Mouse (Mus musculus): ENCODE results near the gene Add1.

Add1 gene

GRCm38 (mm10) chr5:34609966-34610365 is 36.5 kb downstream of the Add1 start:
- CTCF ChIA-PET: interaction anchor here in 2 of 4 experiments (0.7 to 0.9 kb wide), 3 partner anchors 38 to 1412 kb away, joined by 3 read pairs; no protein-coding TSS in a partner anchor
- POLR2A ChIA-PET: interaction anchor here in 2 of 4 experiments (0.9 to 2.5 kb wide), 6 partner anchors 11 to 71 kb away, joined by 3 to 8 read pairs (median 4); partner anchors contain the start of genes Add1 (in 2 of the 2) and Mfsd10 (in 1 of the 2)

GRCm38 (mm10) chr5:34632996-34633395 is 59.5 kb downstream of the Add1 start:
- CTCF ChIA-PET: interaction anchor here in 3 of 4 experiments (0.6 to 1.7 kb wide), 6 partner anchors 10 to 425 kb away, joined by 3 to 9 read pairs (median 4); partner anchors contain the start of gene Nop14 (in 1 of the 3)
- POLR2A ChIA-PET: interaction anchor here in 3 of 4 experiments (0.7 to 11.9 kb wide), 24 partner anchors 7 to 297 kb away, joined by 3 to 197 read pairs (median 5); partner anchors contain the start of genes Grk4 (in 3 of the 3), Nop14 (in 3 of the 3), Add1 (in 2 of the 3) and Tnip2 (in 2 of the 3)

GRCm38 (mm10) chr5:34633641-34634040 is 60.2 kb downstream of the Add1 start:
- POLR2A ChIA-PET: interaction anchor here in 3 of 4 experiments (0.5 to 11.9 kb wide), 37 partner anchors 8 to 458 kb away, joined by 3 to 197 read pairs (median 4); partner anchors contain the start of genes Add1 (in 3 of the 3), Grk4 (in 3 of the 3), Nop14 (in 3 of the 3) and Tnip2 (in 2 of the 3)
- CTCF ChIA-PET: interaction anchor here (0.6 to 4.5 kb wide), 13 partner anchors 9 to 728 kb away, joined by 3 to 15 read pairs (median 5); partner anchors contain the start of genes Nop14 (in 3 of the 4) and Grk4 (in 2 of the 4)

- ChIA-PET POLR2A (interaction anchor here (0.8 to 11.9 kb wide), 20 partner anchors 8 to 298 kb away, joined by 3 to 197 read pairs (median 9); partner anchors contain the start of genes Add1 (in 2 of the 4), Grk4 (in 2 of the 4), Nop14 (in 2 of the 4) and Fam193a (in 1 of the 4)), CTCF (interaction anchor here in 2 of 4 experiments (1.0 to 4.6 kb wide), 6 partner anchors 13 to 727 kb away, joined by 3 to 41 read pairs (median 10); partner anchors contain the start of genes Grk4 (in 2 of the 2) and Nop14 (in 2 of the 2))
These were observed 61.4 kb downstream of the Add1 start for GRCm38 (mm10) chr5:34634746-34635400.

GRCm38 (mm10) chr5:34635665-34636192 is 62.3 kb downstream of the Add1 start:
- ChIA-PET POLR2A (interaction anchor here (0.6 to 11.9 kb wide), 96 partner anchors 9 to 984 kb away, joined by 3 to 197 read pairs (median 7); partner anchors contain the start of genes Grk4 (in 4 of the 4), Nop14 (in 4 of the 4), Add1 (in 3 of the 4) and Rnf4 (in 3 of the 4)), CTCF (interaction anchor here (0.6 to 4.6 kb wide), 24 partner anchors 9 to 428 kb away, joined by 3 to 41 read pairs (median 6); partner anchors contain the start of genes Grk4 (in 3 of the 4), Nop14 (in 3 of the 4), Tnip2 (in 2 of the 4) and Add1 (in 1 of the 4))

GRCm38 (mm10) chr5:34636481-34637287 is 63.2 kb downstream of the Add1 start, which contains the start of gene Mfsd10:
Gene Mfsd10, minus strand, starts transcription at chr5:34637212.
- CTCF ChIA-PET: interaction anchor here (0.6 to 4.6 kb wide), 30 partner anchors 9 to 429 kb away, joined by 3 to 41 read pairs (median 4); partner anchors contain the start of genes Grk4 (in 3 of the 4), Nop14 (in 3 of the 4), Tnip2 (in 2 of the 4) and Add1 (in 1 of the 4)
- POLR2A ChIA-PET: interaction anchor here (0.6 to 11.9 kb wide), 118 partner anchors 9 to 985 kb away, joined by 3 to 197 read pairs (median 6); partner anchors contain the start of genes Grk4 (in 4 of the 4), Nop14 (in 4 of the 4), Add1 (in 3 of the 4) and Rnf4 (in 3 of the 4)

GRCm38 (mm10) chr5:34637591-34638156 is 64.2 kb downstream of the Add1 start:
- ChIA-PET POLR2A (interaction anchor here (0.5 to 11.9 kb wide), 51 partner anchors 9 to 758 kb away, joined by 3 to 197 read pairs (median 10); partner anchors contain the start of genes Grk4 (in 4 of the 4), Nop14 (in 4 of the 4), Rnf4 (in 3 of the 4) and Add1 (in 2 of the 4)), CTCF (interaction anchor here (0.5 to 4.6 kb wide), 12 partner anchors 8 to 124 kb away, joined by 3 to 41 read pairs (median 8); partner anchors contain the start of genes Grk4 (in 1 of the 4), Nop14 (in 1 of the 4) and Tnip2 (in 1 of the 4))

- ChIA-PET CTCF (interaction anchor here in 3 of 4 experiments (0.7 to 5.7 kb wide), 11 partner anchors 10 to 454 kb away, joined by 3 to 46 read pairs (median 5); partner anchors contain the start of genes Grk4 (in 2 of the 3), Nop14 (in 2 of the 3) and Mxd4 (in 1 of the 3)), POLR2A (interaction anchor here in 3 of 4 experiments (0.6 to 11.9 kb wide), 13 partner anchors 8 to 389 kb away, joined by 3 to 197 read pairs (median 4); partner anchors contain the start of genes Grk4 (in 2 of the 3), Nop14 (in 2 of the 3), Tnip2 (in 2 of the 3) and Add1 (in 1 of the 3))
These were observed 68.5 kb downstream of the Add1 start for GRCm38 (mm10) chr5:34641991-34642390.

GRCm38 (mm10) chr5:34642932-34643331 is 69.5 kb downstream of the Add1 start:
- POLR2A ChIA-PET: interaction anchor here in 3 of 4 experiments (0.6 to 11.9 kb wide), 17 partner anchors 9 to 129 kb away, joined by 3 to 197 read pairs (median 4); partner anchors contain the start of genes Grk4 (in 3 of the 3), Nop14 (in 3 of the 3), Tnip2 (in 2 of the 3) and Add1 (in 1 of the 3)

GRCm38 (mm10) chr5:34647581-34647980 is 74.1 kb downstream of the Add1 start:
- ChIA-PET CTCF (interaction anchor here (0.6 to 3.0 kb wide), 61 partner anchors 8 to 1664 kb away, joined by 3 to 41 read pairs (median 4); partner anchors contain the start of genes Grk4 (in 4 of the 4), Nop14 (in 4 of the 4), Mfsd10 (in 3 of the 4) and Tnip2 (in 3 of the 4)), POLR2A (interaction anchor here (0.6 to 11.5 kb wide), 18 partner anchors 10 to 311 kb away, joined by 3 to 173 read pairs (median 6); partner anchors contain the start of genes Mfsd10 (in 4 of the 4), Grk4 (in 3 of the 4), Nop14 (in 3 of the 4) and Rnf4 (in 1 of the 4))

More at GRCm38 (mm10) chr5:34642932-34643331, 69.5 kb downstream of the Add1 start:
- CTCF ChIA-PET: interaction anchor here (0.6 to 5.7 kb wide), 36 partner anchors 9 to 455 kb away, joined by 3 to 46 read pairs (median 4); partner anchors contain the start of genes Tnip2 (in 3 of the 4), Grk4 (in 2 of the 4), Nop14 (in 2 of the 4) and Mxd4 (in 1 of the 4)

- ChIA-PET POLR2A (interaction anchor here in 2 of 4 experiments (0.5 to 11.5 kb wide), 7 partner anchors 9 to 584 kb away, joined by 3 to 173 read pairs (median 4); partner anchors contain the start of gene Mfsd10 (in 2 of the 2)), CTCF (interaction anchor here in 2 of 4 experiments (0.8 to 1.2 kb wide), 2 partner anchors 8 to 79 kb away, joined by 3 to 4 read pairs; partner anchors contain the start of gene Add1 (in 1 of the 2))
These were observed 79.5 kb downstream of the Add1 start for GRCm38 (mm10) chr5:34652961-34653360.

- CTCF ChIA-PET: interaction anchor here in 2 of 4 experiments (0.6 to 1.4 kb wide), 2 partner anchors 12 to 1750 kb away, joined by 3 to 5 read pairs; no protein-coding TSS in a partner anchor
These were observed 81.4 kb downstream of the Add1 start for GRCm38 (mm10) chr5:34654881-34655280.

GRCm38 (mm10) chr5:34657556-34657955 is 84.1 kb downstream of the Add1 start:
- CTCF ChIA-PET: interaction anchor here in 2 of 4 experiments (0.7 kb wide), 2 partner anchors 10 kb away, joined by 3 to 5 read pairs; no protein-coding TSS in a partner anchor
- POLR2A ChIA-PET: interaction anchor here in 2 of 4 experiments (0.7 to 6.9 kb wide), 5 partner anchors 8 to 814 kb away, joined by 5 to 197 read pairs (median 45); partner anchors contain the start of genes Mfsd10 (in 2 of the 2) and Tnip2 (in 1 of the 2)

More at GRCm38 (mm10) chr5:34654881-34655280, 81.4 kb downstream of the Add1 start:
- POLR2A ChIA-PET: interaction anchor here in 2 of 4 experiments (0.6 to 11.5 kb wide), 5 partner anchors 11 to 215 kb away, joined by 3 to 173 read pairs (median 8); partner anchors contain the start of gene Mfsd10 (in 2 of the 2)

GRCm38 (mm10) chr5:34659686-34660590 is 86.5 kb downstream of the Add1 start, which contains the start of the genes Nop14 and Grk4:
Gene Nop14, minus strand, starts transcription at chr5:34660148.
Gene Grk4, plus strand, starts transcription at chr5:34660379.
- ChIA-PET CTCF (interaction anchor here (0.6 to 3.1 kb wide), 62 partner anchors 9 to 878 kb away, joined by 3 to 38 read pairs (median 4); partner anchors contain the start of genes Tnip2 (in 4 of the 4), Mfsd10 (in 3 of the 4), Fam193a (in 2 of the 4) and Add1 (in 1 of the 4)), POLR2A (interaction anchor here (0.5 to 6.9 kb wide), 196 partner anchors 9 to 1325 kb away, joined by 3 to 197 read pairs (median 4); partner anchors contain the start of genes Mfsd10 (in 4 of the 4), Tnip2 (in 4 of the 4), Add1 (in 3 of the 4) and Fam193a (in 3 of the 4))

Data from embryonic stem cell, embryonic (primary cell).